Mouse (Mus musculus) testis, adult 2 months (tissue): ENCODE results near the gene Oxct2a. TPM values are rescaled to one million over a fixed set of nuclear protein-coding genes. Genes with fewer than 3 reads are reported as not detected.

ENCODE experiments used
- H3K27ac ChIP-seq: fragments of 200-500 bp; 2 replicates; pipeline ENCODE4 v1.5.1; 2012; ENCODE audit warnings: low read depth, low read length; ENCODE audit not compliant: control insufficient read depth, insufficient read depth
- H3K27me3 ChIP-seq: fragments of 200-500 bp; 2 replicates; pipeline ENCODE4 v1.6.1; 2012; ENCODE audit warnings: mild to moderate bottlenecking, low read length, moderate library complexity; ENCODE audit not compliant: control insufficient read depth, insufficient read depth
- H3K36me3 ChIP-seq: fragments of 200-500 bp; 2 replicates; pipeline ENCODE4 v1.6.1; 2012; ENCODE audit warnings: mild to moderate bottlenecking, low read length; ENCODE audit not compliant: control insufficient read depth, insufficient read depth
- H3K4me1 ChIP-seq: fragments of 200-500 bp; 2 replicates; pipeline ENCODE4 v1.6.1; 2012; ENCODE audit warnings: low read length; ENCODE audit not compliant: control insufficient read depth, insufficient read depth
- H3K4me3 ChIP-seq: fragments of 200-500 bp; 2 replicates; pipeline ENCODE4 v1.5.1; 2012; ENCODE audit warnings: low read depth, mild to moderate bottlenecking, low read length, moderate library complexity, mixed read lengths; ENCODE audit not compliant: control insufficient read depth
- CTCF ChIP-seq: fragments of 200-500 bp; IDR thresholded peaks from 2 replicates; pipeline ENCODE4 v1.5.1; 2012; ENCODE audit warnings: low read depth, mild to moderate bottlenecking, inconsistent platforms, low read length, moderate library complexity; ENCODE audit not compliant: control insufficient read depth, insufficient read depth, insufficient replicate concordance
- POLR2A ChIP-seq: fragments of 200-500 bp; IDR thresholded peaks from 2 replicates; pipeline ENCODE4 v1.6.1; 2012; ENCODE audit warnings: low read depth, mild to moderate bottlenecking, inconsistent platforms, low read length, moderate library complexity; ENCODE audit not compliant: control insufficient read depth
- polyA plus RNA-seq: library from polyadenylated mRNA; depleted of rRNA; stranded (reverse); fragments of >200 nt; gene quantifications from 2 replicates; pipeline ENCODE4 v1.2.3, GENCODE M21; 2012

Gene Oxct2a
- polyA plus RNA-seq, 1 experiment, result 213 TPM

DNA sequence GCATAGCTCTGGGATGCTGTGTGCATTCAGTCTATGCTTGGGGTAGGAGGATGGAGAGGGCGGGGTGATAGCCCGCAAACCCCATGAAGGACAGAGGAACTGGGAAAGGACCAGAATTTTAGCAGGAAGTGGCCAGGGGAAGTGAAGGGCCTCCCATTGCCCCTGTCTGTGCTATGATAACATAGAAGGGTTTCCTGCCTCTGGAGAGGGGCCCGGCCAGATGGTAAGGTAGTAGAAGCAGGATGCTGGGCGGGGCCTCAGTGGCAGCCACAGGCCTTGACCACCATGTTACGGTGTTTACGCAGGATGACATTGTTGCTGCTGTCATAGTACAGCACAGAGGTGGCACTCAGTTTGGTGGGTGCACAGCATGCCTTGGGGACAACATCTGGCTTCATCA is 10.4 kb downstream of the Oxct2a start:
- no peak overlapping the region for H3K4me3 ChIP-seq
- peaks cover 8% of the 10 kb centered on the region for H3K4me1 ChIP-seq
- no peaks in the 10 kb centered on the region for H3K36me3 ChIP-seq
- TF ChIP-seq POLR2A, result no peak
- no peak for TF ChIP-seq CTCF
- no peaks in the 10 kb centered on the region for H3K27me3 ChIP-seq
- H3K27ac ChIP-seq, result no peak overlapping the region

DNA sequence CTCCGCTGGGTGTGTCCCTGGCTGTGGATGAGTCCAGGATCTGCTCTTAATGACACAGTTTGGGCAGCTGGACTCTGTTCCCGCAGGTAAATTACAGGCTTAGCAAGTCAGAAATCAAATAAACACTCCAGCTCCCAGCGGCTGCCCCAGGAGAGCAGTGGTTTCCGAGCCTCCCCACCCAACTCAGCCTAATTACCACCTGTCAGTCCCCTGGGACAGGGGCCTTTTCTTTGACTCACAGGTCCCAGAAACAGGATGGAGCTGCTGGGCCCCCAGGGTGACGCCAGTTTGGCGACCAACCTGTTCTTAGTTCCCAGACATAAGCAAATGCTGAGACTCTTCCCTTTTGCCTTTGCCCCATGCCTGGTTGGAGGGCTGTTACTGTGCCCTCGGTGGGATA is 11.6 kb downstream of the Oxct2a start:
- peaks cover 8% of the 10 kb centered on the region for H3K4me1 ChIP-seq
- no peak overlapping the region for H3K4me3 ChIP-seq
- no peaks in the 10 kb centered on the region for H3K27me3 ChIP-seq
- no peaks in the 10 kb centered on the region for H3K36me3 ChIP-seq
- H3K27ac ChIP-seq, result no peak overlapping the region
- no peak for TF ChIP-seq CTCF
- TF ChIP-seq POLR2A, result no peak

DNA sequence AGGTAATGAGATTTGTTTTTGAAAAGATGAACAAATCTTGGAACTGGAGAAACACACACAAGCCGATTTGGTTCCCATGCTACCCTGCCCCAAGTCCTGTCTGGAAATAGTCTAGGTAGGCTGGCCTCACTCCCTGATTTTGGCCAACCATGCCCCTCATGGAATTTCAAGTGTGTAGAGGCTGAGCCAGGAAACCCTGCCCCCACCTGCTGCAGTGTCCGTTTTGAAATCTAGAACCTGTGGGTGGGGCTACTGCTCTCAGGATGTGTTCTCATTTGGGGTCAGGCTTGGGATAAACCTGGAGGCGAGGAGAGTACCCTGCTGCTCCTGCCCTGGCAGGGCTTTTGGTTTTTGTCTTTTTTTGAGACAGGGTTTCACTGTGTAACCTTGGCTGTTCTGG is 15.1 kb downstream of the Oxct2a start:
- no peaks in the 10 kb centered on the region for H3K36me3 ChIP-seq
- no peaks in the 10 kb centered on the region for H3K27me3 ChIP-seq
- H3K27ac ChIP-seq, result no peak overlapping the region
- peaks cover 8% of the 10 kb centered on the region for H3K4me1 ChIP-seq
- TF ChIP-seq CTCF (no peak), POLR2A (no peak)
- no peak overlapping the region for H3K4me3 ChIP-seq

DNA sequence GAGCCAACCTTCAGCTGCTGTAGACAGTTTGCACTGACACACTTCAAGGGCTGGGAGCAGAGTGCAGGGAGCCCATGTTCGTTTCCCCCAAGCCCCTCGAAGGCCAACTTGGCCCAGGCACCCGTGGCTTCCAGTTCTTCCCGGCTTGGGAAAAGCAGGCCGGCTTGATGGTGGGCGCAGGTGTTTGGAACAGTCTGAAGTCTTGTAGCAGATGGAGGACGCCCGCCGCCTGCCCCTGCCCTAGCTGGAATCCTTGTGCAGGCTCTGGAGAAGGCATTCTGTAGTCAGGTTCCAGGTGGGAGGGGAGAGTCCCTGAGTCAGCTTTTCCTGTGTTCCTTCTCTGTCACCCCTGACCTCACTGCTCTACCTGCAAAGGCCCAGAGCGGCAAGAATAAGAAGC is 16.4 kb downstream of the Oxct2a start:
- Histone ChIP-seq H3K4me3 (no peak overlapping the region), H3K4me1 (peaks cover 8% of the 10 kb centered on the region), H3K36me3 (no peaks in the 10 kb centered on the region), H3K27me3 (no peaks in the 10 kb centered on the region), H3K27ac (no peak overlapping the region)
- TF ChIP-seq CTCF, result no peak
- TF ChIP-seq POLR2A, result no peak

DNA sequence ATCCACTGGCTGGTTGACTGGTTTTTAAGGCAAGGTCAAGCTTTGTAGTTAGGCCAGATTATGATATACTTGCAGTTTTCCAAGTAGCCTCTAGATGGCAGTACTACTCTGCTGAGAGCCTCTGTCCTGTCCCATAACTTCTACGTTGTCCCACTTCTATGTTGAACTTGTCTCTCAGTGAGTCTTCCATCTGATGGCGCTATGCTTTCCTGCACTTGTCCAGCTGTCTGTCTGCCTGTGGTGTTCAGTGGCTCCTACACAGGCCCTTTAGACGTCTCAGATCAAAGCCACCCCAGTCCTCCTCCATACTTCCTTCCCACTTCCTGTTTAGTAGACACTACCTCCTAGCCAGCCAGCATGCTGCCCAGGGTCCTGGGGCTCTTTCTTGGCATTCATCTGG is 17.6 kb downstream of the Oxct2a start:
- H3K27ac ChIP-seq, result no peak overlapping the region
- TF ChIP-seq POLR2A (no peak), CTCF (peak; percentile 17; the same call in 1 of the 2 replicates)
- no peak overlapping the region for H3K4me3 ChIP-seq
- peaks cover 8% of the 10 kb centered on the region for H3K4me1 ChIP-seq
- H3K36me3 ChIP-seq, result no peaks in the 10 kb centered on the region
- H3K27me3 ChIP-seq, result no peaks in the 10 kb centered on the region

DNA sequence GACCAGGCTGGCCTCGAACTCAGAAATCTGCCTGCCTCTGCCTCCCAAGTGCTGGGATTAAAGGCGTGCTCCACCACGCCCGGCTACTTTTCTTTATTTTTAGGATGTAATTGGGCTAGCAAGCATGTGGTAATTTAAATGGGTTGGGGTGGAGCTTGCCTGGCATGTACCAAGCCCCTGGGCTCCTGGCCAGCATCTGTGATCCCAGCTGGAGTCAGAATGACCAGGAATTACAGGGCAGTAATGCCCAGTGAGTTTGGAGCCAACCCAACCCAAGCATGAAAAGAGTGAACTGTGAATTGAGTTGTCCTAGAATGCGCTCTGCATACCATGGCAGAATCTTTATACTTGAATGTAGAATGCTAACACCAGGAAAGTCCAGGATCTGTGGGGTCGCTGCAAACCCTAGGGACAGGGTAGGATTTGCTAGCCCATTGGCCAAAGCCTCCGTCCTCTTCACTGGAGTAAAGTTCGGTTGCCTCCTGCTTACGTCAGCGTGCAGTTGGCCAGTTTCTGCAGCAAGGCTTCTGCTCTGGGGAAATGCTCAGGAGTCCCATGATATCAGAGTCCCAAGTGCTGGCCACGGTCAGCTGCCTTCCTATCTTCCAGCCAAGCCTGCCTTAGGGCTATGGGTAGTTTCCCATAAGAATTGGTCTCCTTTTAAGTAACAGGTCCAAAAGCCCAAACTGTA is 24.3 kb downstream of the Oxct2a start:
- H3K4me3 ChIP-seq, result no peak overlapping the region
- no peaks in the 10 kb centered on the region for H3K36me3 ChIP-seq
- H3K4me1 ChIP-seq, result no peaks in the 10 kb centered on the region
- TF ChIP-seq CTCF (no peak), POLR2A (no peak)
- no peaks in the 10 kb centered on the region for H3K27me3 ChIP-seq
- no peak overlapping the region for H3K27ac ChIP-seq

DNA sequence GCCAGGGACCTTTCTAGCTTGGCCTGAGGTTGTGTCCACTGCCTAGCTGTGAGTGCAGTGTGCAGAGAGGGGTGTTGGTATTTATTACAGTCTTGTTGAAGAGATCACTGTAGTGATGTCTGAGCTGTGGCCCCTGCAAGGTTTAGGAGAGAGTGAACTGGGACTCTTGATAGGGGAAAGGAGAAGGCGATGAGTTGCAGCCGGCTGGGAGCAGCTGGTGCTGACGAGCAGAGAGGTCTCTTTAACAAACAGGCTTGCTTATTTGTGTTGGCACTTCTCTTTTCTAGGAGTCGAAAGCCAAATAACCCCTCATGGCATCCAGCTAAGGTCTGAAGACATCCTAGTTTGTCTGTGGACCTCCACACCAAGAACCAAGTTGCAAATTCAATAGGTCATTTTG is 25.2 kb downstream of the Oxct2a start:
- H3K36me3 ChIP-seq, result no peaks in the 10 kb centered on the region
- H3K27ac ChIP-seq, result no peak overlapping the region
- no peak overlapping the region for H3K4me3 ChIP-seq
- TF ChIP-seq POLR2A, result no peak
- no peak for TF ChIP-seq CTCF
- no peaks in the 10 kb centered on the region for H3K4me1 ChIP-seq
- H3K27me3 ChIP-seq, result no peaks in the 10 kb centered on the region
